Mouse (Mus musculus) neural tube, embryonic 11.5 days (tissue): ENCODE measurements around the gene Srgap2. TPM values are rescaled to one million over a fixed set of nuclear protein-coding genes. Genes with fewer than 3 reads are reported as not detected.

Experiments used
- ATAC-seq: fragments of 200-750 bp; cut with Nextera tagmentation; 2 replicates; pipeline ENCODE4 v1.8.0; 2017; ENCODE audit warnings: moderate number of reproducible peaks, mild to moderate bottlenecking, moderate TSS enrichment, moderate library complexity; ENCODE audit not compliant: insufficient read depth, low FRiP score, low TSS enrichment
- DNase-seq: peaks from one replicate; pipeline ENCODE4 v3.0.0-alpha.2; 2015; ENCODE audit warnings: low spot score
- H3K27ac ChIP-seq: fragments of 300-500 bp; sonication (generic); 2 replicates; pipeline ENCODE4 v1.5.1; 2014; ENCODE audit warnings: low read depth, mild to moderate bottlenecking, low read length
- H3K27me3 ChIP-seq: fragments of 300-500 bp; sonication (generic); 2 replicates; pipeline ENCODE4 v1.6.1; 2014; ENCODE audit warnings: mild to moderate bottlenecking, low read length, mixed read lengths; ENCODE audit not compliant: control insufficient read depth, insufficient read depth
- H3K36me3 ChIP-seq: fragments of 300-500 bp; sonication (generic); 2 replicates; pipeline ENCODE4 v1.6.1; 2014; ENCODE audit warnings: mild to moderate bottlenecking, low read length, moderate library complexity, mixed read lengths; ENCODE audit not compliant: control insufficient read depth, insufficient read depth
- H3K4me1 ChIP-seq: fragments of 300-500 bp; sonication (generic); 2 replicates; pipeline ENCODE4 v1.6.1; 2014; ENCODE audit warnings: low read length, mixed read lengths; ENCODE audit not compliant: control insufficient read depth, insufficient read depth
- H3K4me2 ChIP-seq: fragments of 300-500 bp; sonication (generic); 2 replicates; pipeline ENCODE4 v1.6.1; 2014; ENCODE audit warnings: low read depth, mild to moderate bottlenecking, moderate library complexity
- H3K4me3 ChIP-seq: fragments of 300-500 bp; sonication (generic); 2 replicates; pipeline ENCODE4 v1.5.1; 2014; ENCODE audit warnings: low read depth, low read length
- H3K9ac ChIP-seq: fragments of 300-500 bp; sonication (generic); 2 replicates; pipeline ENCODE4 v1.6.1; 2014; ENCODE audit warnings: mild to moderate bottlenecking, low read length
- H3K9me3 ChIP-seq: fragments of 300-500 bp; sonication (generic); 2 replicates; pipeline ENCODE4 v1.6.1; 2016; ENCODE audit warnings: low read length; ENCODE audit not compliant: control insufficient read depth
- WGBS: fragments of 180-500 bp; shearing (Covaris S2); extraction: QIAGEN DNeasy Blood & Tissue Kit; methylation state at CpG from one replicate; pipeline ENCODE4 v1.1.7; 2014; 5-methylcytosine and 5-hydroxymethylcytosine counted together
- polyA plus RNA-seq: library from polyadenylated mRNA; unstranded; fragments of >200 nt; fragmentation: Nextera tagmentation; extraction: Ambion mirVana; gene quantifications from 2 replicates; pipeline ENCODE4 v1.2.1, GENCODE M21; 2014

Gene Srgap2
- polyA plus RNA-seq, 1 experiment from 2014 or later, result 15.2 TPM

- DNase-seq, result no peak
These were observed 13.0 kb downstream of the Srgap2 start for GRCm38 (mm10) chr1:131514197-131514596.

GRCm38 (mm10) chr1:131513136-131513535 lies 14.0 kb downstream of the Srgap2 start:
- 89% methylated on average over 2 of the region's 2 CpGs for WGBS
- no peak overlapping the region for H3K4me2 ChIP-seq
- no peak overlapping the region for H3K27ac ChIP-seq
- H3K36me3 ChIP-seq, result no peaks in the 10 kb centered on the region; the same call in 1 of the 2 replicates
- DNase-seq (no peak), ATAC-seq (no peak)
- H3K4me1 ChIP-seq, result no peaks in the 10 kb centered on the region
- no peak overlapping the region for H3K4me3 ChIP-seq
- H3K9ac ChIP-seq, result no peak overlapping the region
- no peaks in the 10 kb centered on the region for H3K9me3 ChIP-seq
- no peaks in the 10 kb centered on the region for H3K27me3 ChIP-seq

More at GRCm38 (mm10) chr1:131514197-131514596, 13.0 kb downstream of the Srgap2 start:
- 78% methylated on average over 1 of the region's 1 CpGs for WGBS
- Histone ChIP-seq H3K4me2 (no peak overlapping the region), H3K9me3 (no peaks in the 10 kb centered on the region), H3K4me1 (no peaks in the 10 kb centered on the region), H3K9ac (no peak overlapping the region), H3K4me3 (no peak overlapping the region), H3K36me3 (no peaks in the 10 kb centered on the region; the same call in 1 of the 2 replicates), H3K27me3 (no peaks in the 10 kb centered on the region), H3K27ac (no peak overlapping the region)
- no peak for ATAC-seq

GRCm38 (mm10) chr1:131511661-131512500 lies 15.3 kb downstream of the Srgap2 start:
- Histone ChIP-seq H3K36me3 (no peaks in the 10 kb centered on the region), H3K27me3 (no peaks in the 10 kb centered on the region), H3K4me1 (no peaks in the 10 kb centered on the region), H3K27ac (no peak overlapping the region), H3K4me3 (no peak overlapping the region), H3K9me3 (no peaks in the 10 kb centered on the region), H3K4me2 (no peak overlapping the region), H3K9ac (no peak overlapping the region)
- ATAC-seq (no peak), DNase-seq (no peak)
- 78% methylated on average over 3 of the region's 3 CpGs for WGBS

GRCm38 (mm10) chr1:131511131-131511530 lies 16.0 kb downstream of the Srgap2 start:
- Histone ChIP-seq H3K4me2 (no peak overlapping the region), H3K9ac (no peak overlapping the region), H3K9me3 (no peaks in the 10 kb centered on the region), H3K27me3 (no peaks in the 10 kb centered on the region), H3K4me1 (no peaks in the 10 kb centered on the region), H3K4me3 (no peak overlapping the region), H3K36me3 (no peaks in the 10 kb centered on the region), H3K27ac (no peak overlapping the region)
- no peak for ATAC-seq
- DNase-seq, result no peak

- DNase-seq, result no peak
- Histone ChIP-seq H3K27me3 (no peaks in the 10 kb centered on the region), H3K27ac (no peak overlapping the region), H3K4me1 (no peaks in the 10 kb centered on the region), H3K9me3 (no peaks in the 10 kb centered on the region), H3K4me3 (no peak overlapping the region), H3K4me2 (no peak overlapping the region), H3K36me3 (no peaks in the 10 kb centered on the region), H3K9ac (no peak overlapping the region)
- no peak for ATAC-seq
- WGBS, result 86% methylated on average over 1 of the region's 1 CpGs
These were observed 25.5 kb downstream of the Srgap2 start for GRCm38 (mm10) chr1:131501681-131502080.

- Histone ChIP-seq H3K9ac (no peak overlapping the region), H3K36me3 (no peaks in the 10 kb centered on the region), H3K27me3 (no peaks in the 10 kb centered on the region), H3K27ac (no peak overlapping the region), H3K9me3 (no peaks in the 10 kb centered on the region), H3K4me2 (no peak overlapping the region), H3K4me3 (no peak overlapping the region), H3K4me1 (no peaks in the 10 kb centered on the region)
- no peak for ATAC-seq
- DNase-seq, result no peak
- 97% methylated on average over 1 of the region's 1 CpGs for WGBS
These were observed 28.9 kb downstream of the Srgap2 start for GRCm38 (mm10) chr1:131498231-131498630.

- ATAC-seq (no peak), DNase-seq (no peak)
- Histone ChIP-seq H3K9me3 (no peaks in the 10 kb centered on the region), H3K9ac (no peak overlapping the region), H3K4me2 (no peak overlapping the region), H3K27me3 (no peaks in the 10 kb centered on the region), H3K27ac (no peak overlapping the region), H3K4me3 (no peak overlapping the region), H3K36me3 (no peaks in the 10 kb centered on the region), H3K4me1 (no peaks in the 10 kb centered on the region)
- WGBS, result 84% methylated on average over 4 of the region's 4 CpGs
These were observed 32.9 kb downstream of the Srgap2 start for GRCm38 (mm10) chr1:131493966-131494898.

GRCm38 (mm10) chr1:131492360-131492759 lies 34.8 kb downstream of the Srgap2 start:
- 58% methylated on average over 2 of the region's 2 CpGs for WGBS
- Histone ChIP-seq H3K36me3 (no peaks in the 10 kb centered on the region), H3K4me3 (no peak overlapping the region), H3K9ac (no peak overlapping the region), H3K27ac (no peak overlapping the region), H3K9me3 (no peaks in the 10 kb centered on the region), H3K27me3 (no peaks in the 10 kb centered on the region), H3K4me2 (no peak overlapping the region), H3K4me1 (no peaks in the 10 kb centered on the region)
- DNase-seq (no peak), ATAC-seq (no peak)
